Comparison of ENCODE assay signal across 9 mouse cellular contexts in genomic region chr6:145796191-145797023, GRCm38 (mm10). TPM values are rescaled to one million over a fixed set of nuclear protein-coding genes. Genes with fewer than 3 reads are reported as not detected.
DNase-seq lines count a peak whose midpoint lies in the region; ATAC-seq and TF ChIP-seq lines count a peak whose summit lies in the region.
"Had no signal": no experiment of that assay in that cellular context is flagged by ENCODE, and none has a peak within 500 bp of the region (broad histone marks: within the 10 kb centered on the region; RNA-seq: fewer than 3 reads in every experiment).

No protein-coding gene starts in this region.

- no peak overlapping the region for H3K4me3 ChIP-seq in heart, embryonic 10.5 days
- no peak overlapping the region for H3K4me3 ChIP-seq in lung, postnatal 0 days (ENCODE audit: low read depth, low read length)
- H3K4me3 ChIP-seq in forebrain, embryonic 16.5 days (replicated peaks; ENCODE audit: low read length): no peak overlapping the region

- no peaks in the 10 kb centered on the region for H3K9me3 ChIP-seq in heart, embryonic 10.5 days
- H3K9me3 ChIP-seq in lung, postnatal 0 days (ENCODE audit: low read length): no peaks in the 10 kb centered on the region
- H3K9me3 ChIP-seq in forebrain, embryonic 16.5 days (ENCODE audit: control insufficient read depth, low read length): no peaks in the 10 kb centered on the region

- peak overlapping the region; percentile 69; the same call in 1 of the 2 replicates for H3K27ac ChIP-seq in heart, embryonic 10.5 days
- peak overlapping the region; percentile 66 for H3K27ac ChIP-seq in lung, postnatal 0 days (ENCODE audit: low read length)
- H3K27ac ChIP-seq in forebrain, embryonic 16.5 days (ENCODE audit: low read length): no peak overlapping the region

- peak; percentile 35; the same call in 1 of the 2 replicates for ATAC-seq in lung, postnatal 0 days
- ATAC-seq in forebrain, embryonic 16.5 days: no peak

- H3K27me3 ChIP-seq in heart, embryonic 10.5 days (ENCODE audit: insufficient read depth, poor library complexity, severe bottlenecking): no peaks in the 10 kb centered on the region
- no peaks in the 10 kb centered on the region for H3K27me3 ChIP-seq in lung, postnatal 0 days (replicated peaks; ENCODE audit: insufficient read depth, low read length)
- H3K27me3 ChIP-seq in forebrain, embryonic 16.5 days (replicated peaks; ENCODE audit: control insufficient read depth, insufficient read depth, low read length): no peaks in the 10 kb centered on the region

- H3K4me2 ChIP-seq in lung, postnatal 0 days (replicated peaks; ENCODE audit: low read depth, low read length): no peak overlapping the region
- no peak overlapping the region for H3K4me2 ChIP-seq in forebrain, embryonic 16.5 days (ENCODE audit: low read length)

- 37% methylated on average over 14 of the region's 14 CpGs for WGBS in heart, embryonic 10.5 days
- WGBS in lung, postnatal 0 days: 37% methylated on average over 14 of the region's 14 CpGs
- WGBS in forebrain, embryonic 16.5 days: 46% methylated on average over 14 of the region's 14 CpGs

- H3K36me3 ChIP-seq in heart, embryonic 10.5 days: no peaks in the 10 kb centered on the region
- no peaks in the 10 kb centered on the region for H3K36me3 ChIP-seq in lung, postnatal 0 days (ENCODE audit: insufficient read depth, low read length)
- H3K36me3 ChIP-seq in forebrain, embryonic 16.5 days (ENCODE audit: control insufficient read depth, insufficient read depth): no peaks in the 10 kb centered on the region

- no peak for TF ChIP-seq POLR2A in brain, embryonic 14.5 days (IDR thresholded peaks at IDR 0.05; ENCODE audit: borderline replicate concordance, extremely low read depth, insufficient read depth, insufficient read length, poor library complexity, severe bottlenecking)

- intact Hi-C loops in heart, postnatal 25 days (cut with DNase I): loop anchor here (5.0 kb wide), 1 partner anchor 94 kb away; no protein-coding TSS in a partner anchor

- no peak overlapping the region for H3K9ac ChIP-seq in lung, postnatal 0 days (replicated peaks; ENCODE audit: low read depth)
- no peak overlapping the region for H3K9ac ChIP-seq in forebrain, embryonic 16.5 days (replicated peaks; ENCODE audit: low read depth, low read length)

- TF ChIP-seq EP300 in lung, postnatal 0 days (IDR thresholded peaks at IDR 0.05): peak; percentile 89

- no peak for DNase-seq in heart, embryonic 10.5 days (ENCODE audit: low spot score)
- DNase-seq in heart, postnatal 25 days (ENCODE audit: low spot score): no peak
- peak; percentile 73 for DNase-seq in brain, embryonic 14.5 days (ENCODE audit: low read depth)
- DNase-seq in heart, postnatal 4 days: peak; percentile 39
- peak; percentile 61 for DNase-seq in lung, postnatal 0 days (ENCODE audit: low spot score)
- no peak for DNase-seq in right cerebral cortex, postnatal 10 days (ENCODE audit: low spot score in 2 of 2)
- DNase-seq in cerebellum, adult 8-10 months: no peak
- DNase-seq: gastrocnemius, postnatal 25 days had no signal

- TF ChIP-seq CTCF in brain, embryonic 14.5 days (IDR thresholded peaks at IDR 0.05; ENCODE audit: borderline replicate concordance, extremely low read depth, insufficient read depth, insufficient read length): no peak
- TF ChIP-seq CTCF in lung, postnatal 0 days (IDR thresholded peaks at IDR 0.05): peak; percentile 21; the same call in 1 of the 2 replicates

- peaks cover 54% of the 10 kb centered on the region for H3K4me1 ChIP-seq in heart, embryonic 10.5 days
- peaks cover 7% of the 10 kb centered on the region; the same call in 1 of the 2 replicates for H3K4me1 ChIP-seq in lung, postnatal 0 days (ENCODE audit: insufficient read depth, low read depth, low read length)
- peaks cover 8% of the 10 kb centered on the region for H3K4me1 ChIP-seq in forebrain, embryonic 16.5 days (replicated peaks; ENCODE audit: control insufficient read depth, insufficient read depth, low read length)

RNA-seq across cellular contexts. Expression of gene Rassf8, which starts 49.9 kb away (rescaled TPM):
- 7.2 and 8.6 TPM in 2 replicates for polyA plus RNA-seq in heart, embryonic 10.5 days (2016; fragmentation: Nextera tagmentation; extraction: Ambion mirVana)
- total RNA-seq in heart, postnatal 25 days (2021): 10 to 100 TPM; 56.4 to 56.8 TPM
- polyA plus RNA-seq in brain, embryonic 14.5 days (2012; rRNA removed): 9.3 and 15.7 TPM in 2 replicates
- 10 to 100 TPM; 93.1 to 97.9 TPM for total RNA-seq in heart, postnatal 4 days (2021)
- polyA plus RNA-seq in lung, postnatal 0 days (2015; fragmentation: Nextera tagmentation; extraction: Ambion mirVana): 15.1 and 18.4 TPM in 2 replicates
- polyA plus RNA-seq in forebrain, embryonic 16.5 days (2015; fragmentation: Nextera tagmentation; extraction: Ambion mirVana): 3.4 and 4.0 TPM in 2 replicates

Comparison
In these comparisons a context has a peak if more than half of its experiments do, and no peak if none do; other contexts are left out.
1. DNase-seq: peak in brain, embryonic 14.5 days (single experiment), heart, postnatal 4 days (single experiment) and lung, postnatal 0 days (single experiment); none in heart, embryonic 10.5 days (single experiment), heart, postnatal 25 days (single experiment), right cerebral cortex, postnatal 10 days (0 of 2) and cerebellum, adult 8-10 months (single experiment).